Mouse (Mus musculus) lung, adult 2 months (tissue): ENCODE measurements around the gene Itgb3.

Experiments
- CTCF ChIP-seq: fragments of 200-500 bp; IDR thresholded peaks from 2 replicates; pipeline ENCODE4 v1.5.1; 2011; ENCODE audit warnings: mild to moderate bottlenecking, low read length, control low read depth; ENCODE audit not compliant: insufficient read depth
- POLR2A ChIP-seq: fragments of 200-500 bp; IDR thresholded peaks from 2 replicates; pipeline ENCODE4 v1.6.1; 2011; ENCODE audit warnings: low read depth, mild to moderate bottlenecking, control low read depth, low read length, borderline replicate concordance; ENCODE audit errors: extremely low read depth

GRCm38 (mm10) chr11:104558651-104559403 lies 49.0 kb upstream of the Itgb3 start:
- no peak for TF ChIP-seq CTCF
- no peak for TF ChIP-seq POLR2A
